Mouse (Mus musculus) CD4-positive helper T cell, adult 2 months (primary cell): ENCODE measurements around the gene Ccdc85c.

Source experiments
- DNase-seq: peaks from one replicate; pipeline ENCODE4 v3.0.0-alpha.2; 2012; ENCODE audit warnings: low read depth, missing footprints, low spot score

Ccdc85c gene

DNA sequence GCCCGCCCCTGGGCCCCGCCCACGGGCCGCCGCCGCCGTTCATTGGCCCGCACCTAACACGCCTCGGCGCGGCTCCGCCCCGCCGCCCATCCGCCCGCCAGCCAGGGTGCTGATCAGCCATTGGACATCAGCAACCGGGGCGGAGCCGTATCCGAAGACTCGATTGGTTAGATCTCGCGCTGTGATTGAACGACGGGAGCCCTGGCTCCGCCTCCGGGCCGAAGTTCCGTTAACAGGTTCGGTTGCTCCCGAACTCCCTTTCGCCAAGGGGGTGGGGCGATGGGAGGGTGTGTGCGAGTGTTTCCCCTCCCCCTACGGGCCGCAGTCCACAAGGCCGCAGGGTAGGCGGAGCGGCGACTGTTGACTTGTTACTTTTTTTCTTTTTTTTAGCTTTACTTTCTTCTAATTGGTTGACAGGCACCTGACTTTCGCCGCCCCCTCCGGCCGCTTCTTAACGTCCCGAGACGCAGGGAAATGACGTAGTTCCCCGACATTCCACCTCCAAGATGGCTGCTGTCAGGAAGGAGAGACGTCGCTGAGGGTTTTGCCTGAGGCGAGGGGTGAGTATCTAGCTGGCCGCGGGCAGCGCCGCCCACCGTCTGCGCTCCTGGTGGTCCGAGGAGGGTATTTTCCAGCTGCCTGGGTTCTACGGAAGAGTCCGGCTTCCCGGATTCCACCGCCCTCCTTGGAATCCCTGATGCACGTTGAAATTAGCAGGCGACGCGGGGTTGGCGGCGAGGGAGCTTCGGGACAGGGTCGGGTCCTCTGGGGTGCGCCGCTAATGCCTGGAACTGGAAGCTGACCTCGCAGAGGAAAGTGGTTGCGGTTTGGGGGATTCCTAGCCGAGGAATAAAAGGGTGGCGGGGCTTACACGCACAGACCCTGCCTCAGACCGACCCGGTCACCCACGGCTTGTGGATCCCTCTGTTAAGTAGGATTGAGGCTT is 95.6 kb downstream of the Ccdc85c start, which contains the start of gene Ccnk:
TSS of gene Ccnk (plus strand) at position 259 of the 946 bp plus-strand sequence.
- peak; percentile 100 for DNase-seq

DNA sequence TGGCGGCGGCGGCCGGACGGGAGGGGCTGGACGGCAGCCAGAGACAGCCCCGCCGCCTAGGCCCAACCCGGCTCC is 96.1 kb downstream of the Ccdc85c start, which contains the start of gene Setd3:
TSS of gene Setd3 (minus strand) at position 69 of the 75 bp plus-strand sequence.
- no peak for DNase-seq

GRCm38 (mm10) chr12:108178331-108179245 is 96.6 kb downstream of the Ccdc85c start:
- DNase-seq = peak; percentile 74

DNA sequence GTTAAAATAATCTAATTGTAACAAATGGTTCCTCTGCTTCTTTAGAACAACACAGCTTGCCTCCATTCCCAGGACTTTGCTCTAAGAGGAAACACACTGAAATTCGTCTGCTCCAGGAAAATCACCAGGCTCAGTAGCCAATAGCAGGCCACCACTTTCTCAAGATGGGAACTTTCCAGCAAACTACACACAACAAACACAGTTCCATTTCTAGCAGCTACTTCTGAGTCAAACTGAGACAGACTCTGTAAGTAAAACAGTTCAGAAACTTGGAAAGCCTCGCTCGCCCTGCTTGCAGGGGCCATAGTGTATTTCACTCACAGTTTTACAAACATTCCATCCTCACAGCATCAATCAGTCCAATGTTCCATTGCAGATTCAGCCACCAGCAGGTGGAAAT is 98.9 kb downstream of the Ccdc85c start:
- no peak for DNase-seq

GRCm38 (mm10) chr12:108174606-108175505 is 100.4 kb downstream of the Ccdc85c start:
- no peak for DNase-seq

GRCm38 (mm10) chr12:108172639-108173038 is 102.6 kb downstream of the Ccdc85c start:
- DNase-seq = no peak

DNA sequence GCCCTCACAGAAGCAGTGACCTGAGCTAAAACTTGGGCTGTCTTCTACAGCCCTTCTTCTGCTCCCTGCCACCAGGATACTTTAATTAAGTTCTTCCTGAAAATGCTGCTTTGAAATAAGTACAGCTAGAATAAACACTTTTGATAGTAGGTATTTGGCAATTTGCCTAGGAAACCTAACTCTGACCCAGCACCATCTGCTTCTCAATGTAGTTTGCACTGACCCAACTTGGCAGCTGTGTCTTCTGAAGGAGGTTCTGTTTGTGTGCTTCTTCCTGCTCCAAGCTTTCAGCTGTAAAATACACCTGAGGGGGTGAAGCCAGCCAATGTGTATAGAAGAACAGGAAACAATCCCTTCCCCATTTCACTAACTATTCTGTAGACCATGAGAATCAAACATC is 103.9 kb downstream of the Ccdc85c start:
- DNase-seq = no peak

DNA sequence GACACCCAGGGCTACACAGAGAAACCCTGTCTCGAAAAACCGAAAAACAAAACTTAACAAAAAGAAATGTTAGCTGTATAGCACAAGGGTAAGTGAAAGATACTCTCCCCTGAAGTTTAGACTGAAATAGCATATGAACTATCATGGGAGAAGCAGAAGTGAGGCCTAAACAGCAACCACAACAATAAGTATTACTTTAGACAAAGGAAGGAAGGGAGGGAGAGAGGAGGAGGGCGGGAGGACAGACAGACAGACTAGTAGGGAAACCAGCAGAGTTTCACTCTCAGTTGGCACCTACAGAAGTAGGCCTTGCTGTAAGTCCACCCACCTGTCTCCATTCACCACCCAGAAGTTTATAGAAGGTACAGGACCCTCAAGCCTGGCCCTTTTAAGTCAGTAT is 104.8 kb downstream of the Ccdc85c start:
- DNase-seq = no peak

DNA sequence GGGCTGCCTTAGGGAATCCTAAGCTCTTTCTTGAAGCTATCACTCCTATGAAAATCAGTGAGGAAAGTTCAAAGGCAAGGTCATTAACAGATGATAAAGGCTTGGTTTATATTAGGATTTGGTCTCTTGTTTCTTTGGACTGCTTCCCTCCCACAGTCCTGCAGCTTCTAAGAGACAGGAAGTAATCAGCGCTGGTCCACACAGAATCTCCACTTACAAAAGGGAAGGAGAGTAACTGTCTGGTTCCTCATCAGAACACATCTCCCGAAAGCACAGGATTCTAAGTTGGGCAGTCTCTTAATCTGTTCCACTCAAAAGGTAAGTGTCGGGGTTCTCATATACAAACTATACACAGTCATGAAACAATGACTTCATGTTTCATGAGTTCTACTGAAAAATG is 106.3 kb downstream of the Ccdc85c start:
- no peak for DNase-seq

- no peak for DNase-seq
Observed at GRCm38 (mm10) chr12:108163706-108164105, 111.5 kb downstream of the Ccdc85c start.

DNA sequence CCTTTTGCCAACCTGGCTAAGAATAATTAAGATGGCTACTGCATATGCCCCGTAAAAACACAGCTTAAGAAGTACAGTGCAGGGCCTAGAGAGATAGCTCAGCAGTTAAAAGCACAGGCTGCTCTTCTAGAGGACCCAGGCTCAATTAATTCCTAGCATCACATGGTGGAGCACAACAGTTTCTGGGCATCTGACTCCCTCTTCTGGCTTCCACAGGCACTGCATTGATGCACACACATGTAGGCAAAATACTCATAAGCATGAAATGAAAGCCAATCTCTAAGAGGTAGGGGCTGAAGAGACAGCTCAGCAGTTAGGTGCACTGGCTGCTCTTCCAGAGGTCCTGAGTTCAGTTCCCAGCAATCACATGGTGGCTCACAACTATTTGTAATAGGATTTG is 113.2 kb downstream of the Ccdc85c start:
- DNase-seq = no peak

GRCm38 (mm10) chr12:108159863-108160262 is 115.4 kb downstream of the Ccdc85c start:
- no peak for DNase-seq
